Mouse (Mus musculus): ENCODE results near the gene Fgf4. TPM values are rescaled to one million over a fixed set of nuclear protein-coding genes. Genes with fewer than 3 reads are reported as not detected.

Gene Fgf4
- total and polyA plus RNA-seq, 3 experiments = not detected

DNA sequence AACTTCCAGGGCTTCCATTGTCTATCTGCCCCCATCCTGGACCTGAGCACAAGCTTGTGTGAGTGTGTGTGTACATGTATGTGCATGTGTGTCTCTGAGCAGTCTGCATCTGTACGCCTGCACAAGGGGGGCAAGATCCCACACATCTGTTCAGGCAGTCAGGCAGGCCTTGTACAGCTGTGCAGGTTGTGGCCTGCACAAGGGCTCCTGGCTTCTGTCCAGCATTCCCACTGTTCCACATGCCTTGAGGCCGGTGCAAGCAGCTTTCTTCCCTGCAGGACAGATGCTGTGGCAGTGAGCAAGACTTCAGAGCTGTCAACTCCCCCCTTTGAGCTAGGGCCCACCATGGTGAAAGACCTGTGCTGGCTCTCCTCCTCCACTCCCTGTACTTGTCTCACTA lies 35.9 kb downstream of the Fgf4 start:
- Histone ChIP-seq H3K27ac (ENCODE audit: control insufficient read depth, low read depth, low read length) (no peak overlapping the region), H3K79me2 (ENCODE audit: control insufficient read depth, insufficient read depth, low read length, poor library complexity) (no peaks in the 10 kb centered on the region), H3K27me3 (ENCODE audit: control insufficient read depth in 1 of 2, insufficient read depth in 2 of 2, low read length in 2 of 2) (no peaks in the 10 kb centered on the region), H3K36me3 (ENCODE audit: control insufficient read depth in 1 of 2, insufficient read depth in 2 of 2, low read length in 2 of 2) (no peaks in the 10 kb centered on the region), H3K9ac (ENCODE audit: control insufficient read depth, low read depth, low read length, poor library complexity, severe bottlenecking) (no peak overlapping the region), H3K4me3 (ENCODE audit: control insufficient read depth in 1 of 2, insufficient read depth in 1 of 2, low read depth in 2 of 2, low read length in 2 of 2) (no peak overlapping the region), H3K9me3 (replicated peaks; ENCODE audit: insufficient read depth, low read length) (no peaks in the 10 kb centered on the region), H3K4me1 (ENCODE audit: control insufficient read depth in 1 of 2, insufficient read depth in 2 of 2, low read length in 2 of 2) (no peaks in the 10 kb centered on the region)
- TF ChIP-seq E2F4 (IDR thresholded peaks at IDR 0.05; ENCODE audit: borderline replicate concordance, low read depth, low read length) = no peak
- no peak for TF ChIP-seq ETS1 (IDR thresholded peaks at IDR 0.05; ENCODE audit: low read depth, low read length)
- TF ChIP-seq KAT2A (conservative IDR thresholded peaks at IDR 0.05; ENCODE audit: low read depth, low read length) = no peak
- TF ChIP-seq CHD1 (IDR thresholded peaks at IDR 0.05; ENCODE audit: low read depth, low read length) = no peak
- TF ChIP-seq GATA1 (IDR thresholded peaks at IDR 0.05; ENCODE audit: low read depth, low read length) = no peak
- no peak for TF ChIP-seq ZMIZ1 (IDR thresholded peaks at IDR 0.05; ENCODE audit: low read depth, low read length)
- TF ChIP-seq TBP (IDR thresholded peaks at IDR 0.05; ENCODE audit: low read depth, low read length) = no peak
- TF ChIP-seq RAD21 (IDR thresholded peaks at IDR 0.05; ENCODE audit: low read depth, low read length) = no peak
- no peak for TF ChIP-seq POLR2AphosphoS5 (IDR thresholded peaks at IDR 0.05; ENCODE audit: borderline replicate concordance, low read depth, low read length)
- TF ChIP-seq GABPA (IDR thresholded peaks at IDR 0.05; ENCODE audit: low read depth, low read length) = no peak
- no peak for TF ChIP-seq MEF2A (IDR thresholded peaks at IDR 0.05; ENCODE audit: extremely low read depth, insufficient replicate concordance, low read depth, low read length, poor library complexity, severe bottlenecking)
- no peak for TF ChIP-seq BHLHE40 (IDR thresholded peaks at IDR 0.05; ENCODE audit: borderline replicate concordance, low read depth, low read length)
- no peak for TF ChIP-seq USF2 (IDR thresholded peaks at IDR 0.05; ENCODE audit: borderline replicate concordance in 1 of 2, insufficient read depth in 1 of 2, low read depth in 1 of 2, low read length in 2 of 2)
- no peak for TF ChIP-seq POLR2AphosphoS2 (IDR thresholded peaks at IDR 0.05; ENCODE audit: low read length)
- no peak for TF ChIP-seq ZKSCAN1 (IDR thresholded peaks at IDR 0.05; ENCODE audit: low read depth, low read length)
- no peak for TF ChIP-seq TAL1 (IDR thresholded peaks at IDR 0.05; ENCODE audit: low read length)
- no peak for DNase-seq (ENCODE audit: low read depth, low spot score)

DNA sequence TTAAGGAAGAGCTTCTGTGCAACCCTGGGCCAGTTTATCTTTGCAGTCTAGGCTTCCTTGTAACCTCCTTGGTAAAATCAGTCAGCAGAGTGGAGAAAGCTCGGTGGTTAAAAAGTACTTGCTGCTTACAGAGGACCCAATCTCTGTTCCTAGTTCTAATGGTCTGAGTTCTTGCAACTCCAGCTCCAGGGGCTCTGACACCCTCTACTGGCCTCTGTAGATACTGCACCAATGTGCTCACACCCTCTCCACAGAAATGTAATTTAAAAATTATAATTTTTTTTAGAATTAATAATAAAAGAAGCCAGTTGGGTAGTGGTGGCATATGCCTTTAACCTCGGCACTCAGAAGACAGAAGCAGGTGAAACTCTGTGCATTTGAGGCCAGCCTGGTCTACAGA lies 40.5 kb downstream of the Fgf4 start:
- Histone ChIP-seq H3K9me3 (replicated peaks; ENCODE audit: insufficient read depth, low read length) (no peaks in the 10 kb centered on the region), H3K4me1 (ENCODE audit: control insufficient read depth in 1 of 2, insufficient read depth in 2 of 2, low read length in 2 of 2) (no peaks in the 10 kb centered on the region), H3K4me3 (ENCODE audit: control insufficient read depth in 1 of 2, insufficient read depth in 1 of 2, low read depth in 2 of 2, low read length in 2 of 2) (no peak overlapping the region), H3K36me3 (ENCODE audit: control insufficient read depth in 1 of 2, insufficient read depth in 2 of 2, low read length in 2 of 2) (no peaks in the 10 kb centered on the region), H3K27ac (ENCODE audit: control insufficient read depth, low read depth, low read length) (no peak overlapping the region), H3K9ac (ENCODE audit: control insufficient read depth, low read depth, low read length, poor library complexity, severe bottlenecking) (no peak overlapping the region), H3K27me3 (ENCODE audit: control insufficient read depth in 1 of 2, insufficient read depth in 2 of 2, low read length in 2 of 2) (no peaks in the 10 kb centered on the region), H3K79me2 (ENCODE audit: control insufficient read depth, insufficient read depth, low read length, poor library complexity) (no peaks in the 10 kb centered on the region)
- DNase-seq (ENCODE audit: low read depth, low spot score) = peak; percentile 35
- no peak for TF ChIP-seq ELF1 (IDR thresholded peaks at IDR 0.05; ENCODE audit: low read depth, low read length)
- 0 out of 2 replicates have a peak, but pooled peaks have one; percentile 16 for TF ChIP-seq ZC3H11A (IDR thresholded peaks at IDR 0.05; ENCODE audit: low read depth, low read length)
- TF ChIP-seq RAD21 (IDR thresholded peaks at IDR 0.05; ENCODE audit: low read depth, low read length) = peak; percentile 46
- peak; percentile 28 for TF ChIP-seq SMC3 (IDR thresholded peaks at IDR 0.05; ENCODE audit: low read depth, low read length)
- peak; percentile 23 to 44 (median 32); a peak in 4 of 6 replicates for TF ChIP-seq CTCF (IDR thresholded peaks at IDR 0.05 in 2 of 3, conservative IDR thresholded peaks at IDR 0.05 in 1 of 3; ENCODE audit: control insufficient read depth in 1 of 3, insufficient read depth in 1 of 3, low read depth in 2 of 3, low read length in 3 of 3, poor library complexity in 1 of 3, severe bottlenecking in 1 of 3)
